ENCODE assay signal across 8 mouse cellular contexts in the genomic region with DNA sequence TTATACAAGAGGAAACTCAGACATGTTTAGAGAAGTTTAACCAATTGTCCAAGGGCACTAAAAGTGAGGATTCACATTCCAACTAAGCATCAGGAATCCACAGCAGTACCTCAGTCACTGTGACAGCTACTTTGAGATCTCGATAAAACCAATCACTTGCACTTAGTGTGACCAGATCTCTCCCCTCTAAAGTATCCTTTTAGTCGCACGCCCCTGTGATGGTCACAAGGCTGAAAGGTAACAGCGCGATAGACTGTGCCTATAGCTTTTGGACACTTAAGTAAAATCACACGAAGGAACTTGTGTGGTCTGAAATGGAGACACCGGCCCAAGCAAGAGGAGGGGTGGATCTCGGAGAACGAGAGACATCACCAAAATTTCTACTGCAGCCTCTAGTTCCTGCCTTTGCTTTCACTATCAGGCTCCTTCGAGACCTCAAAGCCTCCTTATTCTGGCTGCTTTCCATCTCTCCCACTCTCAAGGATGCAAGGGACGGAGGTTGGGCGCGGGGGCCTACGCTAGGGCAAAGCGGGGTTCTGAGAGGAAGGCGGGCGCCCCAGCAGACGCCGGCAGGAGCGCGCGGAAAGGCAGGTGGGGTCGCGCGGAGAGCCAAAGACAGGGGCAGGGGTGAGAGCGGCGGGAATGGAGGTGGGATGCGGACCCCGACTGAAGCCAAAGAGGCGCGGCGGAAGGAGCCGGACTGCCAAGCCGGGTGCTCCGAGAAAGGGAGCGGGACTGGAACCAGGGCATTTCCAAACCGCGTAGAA. TPM values are rescaled to one million over a fixed set of nuclear protein-coding genes. Genes with fewer than 3 reads are reported as not detected.
DNase-seq lines count a peak whose midpoint lies in the region; ATAC-seq and TF ChIP-seq lines count a peak whose summit lies in the region.

Gene Samd15, plus strand, starts transcription at position 518 of the 767 bp plus-strand sequence.

- ATAC-seq in neural tube, embryonic 14.5 days (ENCODE audit: low read depth), result peak; percentile 76

- TF ChIP-seq CTCF in CH12.LX (conservative IDR thresholded peaks at IDR 0.05 in 1 of 2, IDR thresholded peaks at IDR 0.05 in 1 of 2; ENCODE audit: low read depth in 2 of 2, low read length in 2 of 2), result no peak

- intact Hi-C loops in heart, postnatal 10 days (cut with DNase I), result loop anchor here (5.0 kb wide), 1 partner anchor 52 kb away; the partner anchor contains the start of genes Gstz1 and Pomt2

- in situ Hi-C loops in CH12.LX (cut with MboI; ENCODE audit: low pct_ligation_motif_present, low pct_unique_long_range_greater_than_20kb, low sequenced_read_pairs), result no loop called here

- peaks cover 0 to 2% of the 10 kb centered on the region in 2 experiments for H3K36me3 ChIP-seq in CH12.LX (replicated peaks in 1 of 2; ENCODE audit: control insufficient read depth in 1 of 2, insufficient read depth in 1 of 2, low read length in 1 of 2)
- no peaks in the 10 kb centered on the region for H3K36me3 ChIP-seq in forebrain, embryonic 10.5 days (replicated peaks)
- no peaks in the 10 kb centered on the region for H3K36me3 ChIP-seq in neural tube, embryonic 14.5 days (ENCODE audit: control insufficient read depth, insufficient read depth, low read length)

- peaks cover 31% of the 10 kb centered on the region for H3K79me2 ChIP-seq in CH12.LX (replicated peaks; ENCODE audit: control insufficient read depth, extremely low read depth, insufficient read depth, poor library complexity, severe bottlenecking)

- H3K4me1 ChIP-seq in CH12.LX (ENCODE audit: control insufficient read depth in 1 of 2, insufficient read depth in 2 of 2), result peaks cover 3 to 37% of the 10 kb centered on the region in 2 experiments; a peak in 3 of 4 replicates
- peaks cover 23% of the 10 kb centered on the region for H3K4me1 ChIP-seq in forebrain, embryonic 10.5 days
- peaks cover 8% of the 10 kb centered on the region for H3K4me1 ChIP-seq in neural tube, embryonic 14.5 days (ENCODE audit: control insufficient read depth, insufficient read depth, low read length)

- TF ChIP-seq EP300 in CH12.LX (IDR thresholded peaks at IDR 0.05; ENCODE audit: low read length), result no peak

- WGBS in forebrain, embryonic 10.5 days, result under 1% methylated on average over 38 of the region's 38 CpGs
- WGBS in neural tube, embryonic 14.5 days, result under 1% methylated on average over 35 of the region's 38 CpGs

- H3K4me2 ChIP-seq in CH12.LX (ENCODE audit: insufficient read depth, low read depth, poor library complexity, severe bottlenecking), result peak within 1 kb of the TSS; percentile 90
- H3K4me2 ChIP-seq in neural tube, embryonic 14.5 days (ENCODE audit: low read depth, low read length), result peak within 1 kb of the TSS; percentile 60

- H3K27me3 ChIP-seq in CH12.LX (replicated peaks), result no peaks in the 10 kb centered on the region
- H3K27me3 ChIP-seq in forebrain, embryonic 10.5 days (ENCODE audit: poor library complexity, severe bottlenecking), result no peaks in the 10 kb centered on the region; the same call in 1 of the 2 replicates
- H3K27me3 ChIP-seq in neural tube, embryonic 14.5 days (ENCODE audit: control insufficient read depth, insufficient read depth, low read length), result no peaks in the 10 kb centered on the region

- dilution Hi-C loops in CH12.LX (cut with MboI; ENCODE audit: extremely low pct_ligation_motif_present, extremely low pct_unique_long_range_greater_than_20kb, low sequenced_read_pairs), result no loop called here

- TF ChIP-seq POLR2A in CH12.LX (IDR thresholded peaks at IDR 0.05; ENCODE audit: low read depth, low read length), result no peak

- peak within 1 kb of the TSS; percentile 98 for H3K9ac ChIP-seq in CH12.LX (ENCODE audit: insufficient read depth, low read depth)
- H3K9ac ChIP-seq in neural tube, embryonic 14.5 days (replicated peaks; ENCODE audit: low read depth, low read length), result peak within 1 kb of the TSS; percentile 87

- peak within 1 kb of the TSS; percentile 81 for H3K27ac ChIP-seq in CH12.LX (ENCODE audit: insufficient read depth, low read depth)
- H3K27ac ChIP-seq in forebrain, embryonic 10.5 days, result peak within 1 kb of the TSS; percentile 92
- peak within 1 kb of the TSS; percentile 80 for H3K27ac ChIP-seq in neural tube, embryonic 14.5 days (ENCODE audit: low read depth, low read length)

- no peak for TF ChIP-seq RAD21 in CH12.LX (IDR thresholded peaks at IDR 0.05; ENCODE audit: low read depth, low read length)

- peak within 1 kb of the TSS; percentile 96 to 99 (median 98) for H3K4me3 ChIP-seq in CH12.LX (replicated peaks in 1 of 3; ENCODE audit: low read depth in 2 of 3, low read length in 2 of 3, poor library complexity in 1 of 3)
- peak within 1 kb of the TSS; percentile 93 for H3K4me3 ChIP-seq in forebrain, embryonic 10.5 days
- peak within 1 kb of the TSS; percentile 54 for H3K4me3 ChIP-seq in neural tube, embryonic 14.5 days (ENCODE audit: low read depth, low read length)

- H3K9me3 ChIP-seq in CH12.LX (replicated peaks; ENCODE audit: low read length), result no peaks in the 10 kb centered on the region
- H3K9me3 ChIP-seq in forebrain, embryonic 10.5 days, result no peaks in the 10 kb centered on the region
- H3K9me3 ChIP-seq in neural tube, embryonic 14.5 days (ENCODE audit: control insufficient read depth, low read length), result no peaks in the 10 kb centered on the region

- DNase-seq in CH12.LX (ENCODE audit: extremely low read depth), result no peak
- peak; percentile 63 for DNase-seq in adrenal gland, postnatal 14 days
- DNase-seq in forebrain, embryonic 10.5 days (ENCODE audit: extremely low spot score, low spot score), result peak; percentile 62
- DNase-seq in heart, postnatal 10 days, result peak; percentile 46 to 55
- peak; percentile 48 for DNase-seq in kidney, postnatal 14 days
- peak; percentile 28 to 38 for DNase-seq in lung, adult 18-20 months
- DNase-seq in thymus, postnatal 14 days, result peak; percentile 79

TF ChIP-seq in CH12.LX, 34 proteins besides CTCF, POLR2A, EP300 and RAD21:
- peak; percentile 12; the same call in 1 of the 2 replicates for TF ChIP-seq SIN3A (IDR thresholded peaks at IDR 0.05; ENCODE audit: low read length)
- peak; percentile 32; the same call in 1 of the 2 replicates for TF ChIP-seq TCF12 (IDR thresholded peaks at IDR 0.05; ENCODE audit: low read depth, low read length)
- 0 out of 2 replicates have a peak, but pooled peaks have one; percentile 6 for TF ChIP-seq MEF2A (IDR thresholded peaks at IDR 0.05; ENCODE audit: borderline replicate concordance, low read depth, low read length)
- peak; percentile 43; the same call in 1 of the 2 replicates for TF ChIP-seq NELFE (IDR thresholded peaks at IDR 0.05; ENCODE audit: low read depth, low read length)
- TF ChIP-seq BHLHE40 (IDR thresholded peaks at IDR 0.05; ENCODE audit: low read depth, low read length), result no peak
- TF ChIP-seq USF2 (conservative IDR thresholded peaks at IDR 0.05; ENCODE audit: low read depth, low read length), result no peak
- no peak for TF ChIP-seq ETS1 (conservative IDR thresholded peaks at IDR 0.05; ENCODE audit: low read depth, low read length)

RNA-seq across cellular contexts. Expression of gene Samd15, which starts in this region (rescaled TPM):
- total RNA-seq in CH12.LX (2012; rRNA removed), result 0.97 and 1.1 TPM in 2 replicates
- total RNA-seq in CH12.LX (2014; rRNA removed), result 0.28 and 1.8 TPM in 2 replicates
- polyA plus RNA-seq in CH12.LX (2012; ENCODE audit: insufficient read length, low read depth), result 2.8 and 3.9 TPM in 2 replicates
- 2.0 and 2.7 TPM in 2 replicates for total RNA-seq in adrenal gland, postnatal 14 days (2021)
- 1.7 and 2.0 TPM in 2 replicates for polyA plus RNA-seq in forebrain, embryonic 10.5 days (2016; fragmentation: Nextera tagmentation; extraction: Ambion mirVana)
- under 1 TPM; 0.34 to 0.72 TPM for total RNA-seq in heart, postnatal 10 days (2021)
- 2.6 and 3.2 TPM in 2 replicates for polyA plus RNA-seq in neural tube, embryonic 14.5 days (2014; fragmentation: Nextera tagmentation; extraction: Ambion mirVana)

Comparison
In these comparisons a context has a peak if more than half of its experiments do, and no peak if none do; other contexts are left out.
1. Peak in DNase-seq in heart, postnatal 10 days; RNA of the gene not detected or under 1 TPM.